Mouse (Mus musculus) MN1 (cell line): Measurements from ENCODE around the gene Gm609.

Experiments
- DNase-seq: peaks from one replicate; pipeline ENCODE4 v3.0.0-alpha.2; 2016; ENCODE audit warnings: low spot score

The Gm609 gene

DNA sequence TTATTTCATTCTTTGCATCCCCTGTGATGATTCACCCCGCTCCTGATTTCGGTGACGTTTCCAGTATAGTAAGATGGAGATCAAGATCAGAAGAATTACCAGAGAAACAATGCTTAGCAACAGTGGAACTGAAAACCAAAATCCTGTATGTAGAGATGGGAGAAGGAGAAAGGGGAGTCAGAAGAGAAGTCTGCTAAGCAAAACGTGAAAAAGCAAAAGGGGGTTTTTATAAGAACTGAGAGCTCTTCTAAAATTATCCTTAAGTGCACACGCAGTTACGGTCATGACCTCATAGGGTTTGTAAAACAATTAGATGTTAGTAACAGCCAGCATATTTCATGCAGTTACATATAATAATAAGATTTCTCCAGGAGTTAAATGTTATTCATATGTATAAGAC lies 100.5 kb downstream of the Gm609 start:
- no peak for DNase-seq

DNA sequence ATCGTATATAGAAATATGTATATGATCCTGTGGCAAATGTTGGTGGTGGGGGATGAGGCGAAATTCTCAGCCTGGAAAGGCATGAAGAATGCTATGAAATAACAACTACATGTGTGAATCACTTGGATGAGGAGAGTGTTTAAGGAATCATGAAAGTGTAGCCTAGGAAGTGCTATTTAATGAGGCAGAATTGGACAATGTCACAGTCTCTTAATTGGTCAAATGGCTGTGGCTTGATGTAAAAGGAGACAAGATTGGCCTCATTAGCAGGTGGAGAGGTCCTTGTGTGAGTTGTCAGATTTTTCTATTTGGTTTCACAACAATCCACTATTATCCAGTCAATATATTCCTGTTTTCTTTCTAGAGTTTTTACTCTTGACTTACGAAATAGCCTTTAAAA lies 101.1 kb downstream of the Gm609 start:
- DNase-seq, result no peak

DNA sequence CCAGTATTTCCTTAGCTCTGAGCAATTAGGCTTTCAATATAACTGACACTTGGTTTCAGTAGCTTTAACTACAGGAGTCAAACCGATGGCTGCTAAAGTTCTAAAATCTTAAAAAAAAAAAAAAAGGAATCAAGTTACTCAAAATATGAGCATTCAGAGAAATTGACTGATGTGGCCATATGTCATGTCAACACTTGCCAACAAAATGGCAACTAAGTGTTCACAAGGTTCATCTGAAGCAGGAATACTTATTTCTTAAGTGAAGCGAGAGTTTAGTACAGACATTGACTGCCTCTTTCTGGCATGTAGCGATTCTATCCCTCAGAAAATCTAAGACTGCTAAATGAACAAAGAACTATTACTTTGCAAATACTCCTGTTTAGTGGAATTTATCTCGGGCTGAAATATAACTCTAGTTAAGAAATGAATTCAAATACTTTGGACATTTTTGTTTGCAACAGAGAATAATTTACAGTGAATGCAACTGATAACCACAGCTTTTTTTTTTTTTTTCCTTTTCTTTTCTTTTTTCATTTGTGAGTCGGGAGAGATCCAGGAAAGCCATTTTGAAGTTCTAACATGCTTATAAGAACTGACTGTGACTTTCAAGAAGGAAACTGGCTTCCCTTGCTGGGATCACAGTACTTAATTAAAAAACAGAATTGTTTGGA lies 102.3 kb downstream of the Gm609 start:
- DNase-seq, result no peak

DNA sequence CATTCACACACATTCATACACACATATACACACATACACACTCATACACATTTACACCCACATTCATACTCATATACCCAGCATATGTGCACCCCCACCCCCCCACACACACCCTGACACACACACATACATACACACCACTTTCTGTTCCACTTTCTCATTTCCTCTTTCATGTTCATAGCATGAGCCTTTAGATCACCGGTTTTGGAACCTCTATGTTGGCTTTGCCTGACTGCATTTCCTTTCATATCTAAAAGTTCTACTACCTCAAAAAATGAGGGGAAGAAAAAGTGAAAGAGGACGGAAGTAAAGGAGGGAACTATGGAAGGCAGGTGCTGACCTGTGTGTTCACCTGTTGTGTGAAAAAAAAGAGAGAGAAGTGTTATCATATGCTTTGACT lies 102.9 kb downstream of the Gm609 start:
- no peak for DNase-seq

DNA sequence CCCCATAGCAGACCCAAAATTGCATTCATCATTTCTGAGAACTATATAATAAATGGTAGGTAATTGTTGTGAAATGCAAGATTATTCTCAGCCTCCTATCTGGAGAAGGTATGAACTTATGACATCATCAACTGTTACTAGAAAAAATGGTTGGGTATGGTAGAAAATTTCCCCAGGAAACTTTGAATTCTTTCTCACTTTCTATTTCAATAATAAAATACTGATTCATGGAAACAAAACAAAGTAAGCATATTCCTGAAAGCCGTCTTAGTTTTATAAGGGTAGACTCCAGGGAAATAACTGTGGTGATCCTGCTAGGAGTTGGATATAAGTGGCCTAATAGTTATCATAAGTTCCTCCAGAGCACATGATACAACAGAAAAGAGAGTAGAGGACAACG lies 103.7 kb downstream of the Gm609 start:
- DNase-seq, result no peak

DNA sequence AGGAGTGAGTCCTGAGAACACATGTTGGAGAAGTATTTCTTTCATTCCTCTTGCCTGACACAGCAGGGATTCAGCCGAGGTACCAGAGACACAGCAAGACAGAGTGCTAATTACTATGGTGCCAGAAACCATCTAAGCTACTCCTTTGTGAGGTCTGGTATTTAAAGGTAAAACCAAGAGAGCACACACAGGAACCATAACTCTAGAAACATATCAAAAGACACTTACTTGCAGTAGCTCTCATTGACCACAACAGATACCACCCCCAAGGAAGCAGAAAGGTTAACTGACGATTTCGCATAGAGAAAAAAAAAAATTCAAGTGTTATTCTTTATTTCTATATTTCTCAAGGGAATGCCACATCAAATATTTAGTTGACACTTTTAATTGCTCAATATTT lies 111.0 kb downstream of the Gm609 start:
- DNase-seq, result no peak

DNA sequence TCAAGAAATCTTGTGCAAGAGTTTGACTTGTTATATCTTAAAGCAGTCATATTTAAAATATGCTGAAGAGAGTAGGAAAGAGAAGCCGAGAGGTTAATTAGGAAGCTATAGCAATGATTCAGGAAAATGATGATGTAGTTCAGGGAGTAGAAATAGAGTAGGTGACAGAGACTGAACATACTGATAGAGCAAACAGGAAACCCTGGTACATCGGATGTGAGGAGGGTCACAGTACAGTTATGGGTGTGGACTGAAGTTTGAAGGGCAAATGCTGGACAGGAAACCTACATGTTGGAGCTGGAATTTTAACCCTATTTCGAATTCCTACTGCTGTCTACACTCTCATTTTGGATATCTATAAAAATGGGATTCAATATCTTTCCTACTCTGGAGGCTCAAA lies 113.8 kb downstream of the Gm609 start:
- DNase-seq, result no peak

DNA sequence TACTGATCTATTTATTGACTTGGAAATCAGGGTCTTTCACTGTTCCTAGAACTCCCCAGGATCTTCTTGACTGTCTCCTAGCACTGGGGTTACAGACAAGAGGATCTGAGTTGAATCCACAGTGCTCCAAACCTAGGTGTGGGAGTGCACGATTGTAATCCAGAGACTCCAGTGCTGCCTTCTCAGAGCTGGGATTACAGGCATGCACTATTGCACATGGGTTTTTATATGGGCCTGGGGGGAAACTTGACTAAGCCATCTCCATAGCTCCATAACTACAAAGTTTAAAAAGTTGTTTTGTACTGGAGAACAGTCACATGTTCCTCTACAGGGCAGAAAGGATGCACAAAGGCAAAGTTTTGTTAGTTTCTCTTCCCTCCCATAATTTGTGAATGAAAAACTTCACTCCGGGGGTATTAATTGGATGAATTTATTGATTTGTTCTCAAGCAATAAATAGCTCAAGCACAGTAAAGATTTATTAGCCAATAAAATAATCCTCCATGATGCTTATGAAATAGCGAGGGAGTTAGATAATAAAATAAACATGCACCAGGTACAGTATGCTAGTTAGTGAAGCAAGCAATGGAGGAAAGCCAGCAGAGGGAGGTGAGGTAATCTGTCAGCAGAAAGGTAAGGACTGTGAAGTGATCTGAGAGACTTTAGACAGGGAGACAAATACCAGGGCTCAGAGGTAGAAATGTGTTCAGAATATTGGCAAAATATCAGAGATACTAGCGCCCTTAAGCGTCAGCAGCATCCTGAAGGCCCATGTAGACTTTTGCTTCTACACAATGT lies 114.4 kb downstream of the Gm609 start:
- DNase-seq, result no peak

DNA sequence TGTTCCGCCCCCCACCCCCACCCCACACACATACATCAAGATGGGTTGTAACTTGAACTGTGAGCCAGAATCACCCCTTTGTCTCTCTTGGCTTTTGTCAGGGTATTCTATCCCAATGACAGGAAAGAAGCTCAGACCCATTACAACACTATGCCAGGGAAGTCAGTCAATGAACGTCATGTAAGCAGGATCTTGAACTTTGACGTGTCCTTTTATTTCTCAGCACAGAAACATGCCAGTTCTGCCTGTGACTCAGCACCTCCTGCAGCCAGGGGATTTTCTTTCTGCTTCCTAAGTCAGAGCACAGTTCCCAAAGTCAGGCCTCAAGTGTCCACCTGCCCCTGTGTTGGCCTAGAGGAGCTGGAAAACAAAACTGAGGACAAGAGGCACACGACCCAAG lies 115.4 kb downstream of the Gm609 start:
- no peak for DNase-seq

DNA sequence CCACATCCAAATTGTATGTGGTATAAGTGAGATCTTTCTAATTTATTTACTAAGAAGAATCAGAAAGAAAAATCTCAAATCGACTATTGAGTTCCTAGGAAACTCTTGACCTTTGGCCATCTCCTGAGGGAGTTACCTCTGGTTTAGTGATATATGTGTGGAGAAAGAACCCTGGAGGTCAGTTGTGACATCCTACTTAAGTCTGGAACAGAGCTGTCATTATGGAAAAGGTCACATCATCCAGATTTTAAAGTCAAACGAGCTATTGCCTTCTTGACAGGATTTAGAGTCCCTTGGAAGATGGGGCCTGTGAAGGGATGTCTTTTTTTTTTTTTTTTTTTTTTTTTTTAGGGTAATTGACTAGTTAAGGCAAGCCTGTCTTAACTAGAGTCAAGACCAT lies 116.0 kb downstream of the Gm609 start:
- DNase-seq, result no peak

DNA sequence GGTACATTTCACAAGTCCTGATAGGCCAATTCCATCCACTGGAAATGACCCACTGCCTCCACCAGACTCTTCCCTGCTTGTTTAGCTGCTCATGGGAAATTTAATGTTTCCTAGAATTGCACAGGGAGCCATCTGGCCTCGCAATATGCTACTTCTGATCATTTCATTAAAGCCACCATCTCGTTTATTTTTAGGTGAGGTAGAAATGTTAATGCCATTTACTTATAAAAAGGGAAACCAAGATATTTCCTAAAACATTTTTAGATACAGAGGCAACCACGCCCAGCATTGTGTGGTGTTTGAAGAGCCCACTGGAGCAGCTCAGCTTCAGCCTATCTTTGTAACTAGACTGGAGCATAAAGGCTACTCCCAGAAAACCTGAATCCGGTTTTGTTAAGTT lies 116.5 kb downstream of the Gm609 start:
- no peak for DNase-seq

DNA sequence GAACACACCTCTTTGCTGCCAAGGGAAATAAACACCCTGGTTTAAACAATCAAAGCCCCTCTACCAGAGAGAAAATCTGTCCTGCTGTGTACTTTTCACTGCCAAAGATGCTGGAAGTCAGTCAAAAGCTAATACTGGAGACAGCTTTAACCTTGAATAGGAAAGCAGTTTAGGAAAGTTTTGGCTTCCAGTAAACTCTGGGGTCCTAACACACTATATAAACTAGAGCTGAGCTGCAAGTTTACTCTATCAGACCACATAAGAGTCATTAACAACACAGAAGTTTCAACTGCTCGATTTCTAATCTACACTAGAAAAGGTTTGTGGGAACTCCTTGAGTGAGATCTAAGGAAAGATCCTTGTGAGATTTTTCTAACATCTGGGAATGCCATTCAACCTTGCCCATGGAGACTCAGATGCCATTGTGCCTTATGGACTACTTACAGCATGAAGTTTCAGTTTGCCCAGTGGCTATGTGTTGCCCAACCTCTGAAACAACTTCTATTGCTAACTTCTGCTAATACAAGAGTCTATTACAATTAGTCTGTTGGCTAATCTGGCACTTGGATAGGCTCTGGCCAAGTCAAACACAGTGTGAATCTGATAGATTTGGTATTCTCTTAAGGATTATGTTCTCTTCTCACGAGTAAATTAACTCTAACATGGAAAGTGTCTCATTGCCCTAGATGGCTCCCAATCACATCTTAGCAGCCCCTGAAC lies 117.1 kb downstream of the Gm609 start:
- no peak for DNase-seq

DNA sequence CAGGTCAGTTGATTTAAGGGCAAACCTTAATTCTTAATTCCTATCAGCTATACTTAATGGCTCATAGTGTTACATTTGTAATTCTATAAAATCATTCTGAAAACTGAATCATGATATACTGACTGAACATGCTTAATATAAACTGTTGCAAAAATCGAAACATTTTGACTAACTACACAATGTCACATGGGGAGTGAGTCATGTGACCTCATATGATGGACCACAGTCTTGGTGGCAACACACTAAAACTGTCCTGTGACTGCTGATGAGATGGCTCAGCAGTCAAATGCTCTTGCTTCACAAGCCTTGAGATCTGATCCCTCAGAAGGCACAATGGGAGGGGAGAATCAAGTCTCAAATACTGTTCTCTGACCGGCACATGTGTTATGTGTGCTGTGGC lies 118.7 kb downstream of the Gm609 start:
- no peak for DNase-seq

DNA sequence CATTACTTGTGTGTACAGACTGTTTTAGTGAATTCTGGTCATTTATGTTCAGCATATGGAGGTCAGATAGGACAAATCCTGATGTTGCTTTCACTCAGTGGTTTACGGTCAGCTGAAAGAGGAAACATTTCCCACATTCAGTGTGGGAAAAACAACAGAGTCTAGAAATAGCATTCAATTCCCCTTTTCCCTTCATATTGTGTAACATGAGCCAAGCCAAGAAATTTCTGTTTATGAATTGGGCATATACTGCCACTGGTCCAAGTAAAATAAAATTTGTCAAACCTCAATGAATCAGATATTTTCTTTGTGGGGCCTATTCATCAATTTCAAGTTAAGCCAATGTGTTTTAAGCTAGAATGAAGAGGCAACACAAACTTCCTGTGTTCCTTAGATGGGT lies 121.7 kb downstream of the Gm609 start:
- DNase-seq, result no peak

DNA sequence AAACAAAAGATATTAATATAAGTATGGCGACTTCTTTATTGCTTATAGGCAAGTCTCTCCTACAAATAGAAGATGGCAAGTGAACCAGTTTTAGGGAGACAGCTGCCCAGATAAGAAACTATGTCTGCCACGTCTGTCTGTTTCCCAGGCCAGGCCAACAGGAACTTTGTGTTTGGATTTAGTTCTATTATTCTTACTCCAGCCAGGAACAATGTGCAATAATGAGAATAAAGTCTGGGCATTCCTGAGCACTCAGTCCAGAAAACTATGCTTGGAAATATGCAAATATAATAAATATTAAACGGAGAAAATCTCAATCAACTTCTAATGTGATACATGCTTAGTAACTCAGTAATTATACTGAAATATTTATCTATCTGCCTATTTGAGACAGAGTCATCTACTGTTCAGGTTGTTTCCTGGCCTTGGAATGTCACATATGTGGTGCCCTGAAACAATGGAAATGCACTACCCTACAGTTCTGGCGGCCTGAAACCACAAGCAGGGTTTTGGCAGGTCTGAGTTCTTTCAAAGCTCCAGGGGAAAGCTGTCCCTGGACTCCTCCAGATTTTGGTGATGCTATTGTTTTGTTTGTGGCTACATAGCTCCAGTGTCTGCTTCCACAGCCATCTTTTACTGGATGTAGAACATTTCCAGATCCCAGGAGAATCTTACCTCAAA lies 123.3 kb downstream of the Gm609 start:
- DNase-seq, result no peak

DNA sequence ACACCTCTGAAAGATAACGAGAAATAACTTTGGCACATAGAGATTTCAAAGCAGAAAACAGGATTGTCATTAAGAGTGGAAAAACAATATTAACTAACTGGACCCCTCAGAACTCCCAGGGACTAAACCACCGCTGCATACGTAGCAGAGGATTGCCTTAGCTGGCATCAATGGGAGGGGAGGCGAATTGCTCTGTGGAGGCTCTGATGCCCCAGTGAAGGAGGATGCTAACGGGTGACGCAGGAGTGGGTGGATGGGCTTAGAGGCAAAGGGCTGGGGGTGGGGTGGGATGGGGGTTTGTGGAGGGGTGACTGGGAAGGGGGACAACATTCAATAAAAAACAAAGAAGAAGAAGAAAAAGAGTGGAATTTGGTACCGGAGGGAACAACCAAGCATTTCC lies 126.7 kb downstream of the Gm609 start:
- no peak for DNase-seq

DNA sequence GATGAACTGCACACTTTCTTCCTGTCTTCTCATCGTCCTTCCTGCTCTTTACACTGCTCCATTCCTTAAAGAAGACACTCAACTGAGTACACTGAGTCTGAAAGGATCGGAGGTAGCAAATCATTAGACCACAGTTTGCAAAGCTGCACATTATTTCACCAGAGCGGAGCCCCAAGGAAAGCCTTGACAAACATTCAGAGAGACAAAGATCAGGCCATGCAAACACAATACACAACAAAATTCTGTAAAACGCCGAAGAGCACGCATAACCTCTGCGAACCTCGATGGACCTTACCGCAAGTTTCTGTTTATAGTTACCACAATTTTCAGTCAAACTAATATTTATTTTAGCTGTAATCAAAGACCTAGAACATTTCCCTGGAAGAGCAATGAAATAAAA lies 127.4 kb downstream of the Gm609 start:
- no peak for DNase-seq

DNA sequence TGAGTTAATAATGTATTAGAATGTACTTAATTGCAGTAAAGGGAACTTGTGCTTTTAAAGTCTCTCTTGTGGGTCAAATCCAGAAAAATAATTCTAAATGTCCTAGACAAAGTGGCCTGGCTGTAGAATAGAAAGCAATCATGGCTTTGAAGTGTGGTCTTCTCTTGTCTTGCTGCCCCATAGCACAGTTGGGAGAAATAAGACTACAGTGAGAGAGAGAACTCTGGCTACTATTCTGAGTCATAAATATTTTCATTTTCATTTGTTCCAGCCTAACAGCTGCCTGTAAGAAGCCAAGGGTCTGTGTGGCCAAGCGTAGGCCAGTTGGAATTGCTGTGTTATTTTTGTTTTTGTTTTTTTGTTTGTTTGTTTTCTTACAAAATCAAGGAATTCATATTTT lies 128.1 kb downstream of the Gm609 start:
- DNase-seq, result no peak

DNA sequence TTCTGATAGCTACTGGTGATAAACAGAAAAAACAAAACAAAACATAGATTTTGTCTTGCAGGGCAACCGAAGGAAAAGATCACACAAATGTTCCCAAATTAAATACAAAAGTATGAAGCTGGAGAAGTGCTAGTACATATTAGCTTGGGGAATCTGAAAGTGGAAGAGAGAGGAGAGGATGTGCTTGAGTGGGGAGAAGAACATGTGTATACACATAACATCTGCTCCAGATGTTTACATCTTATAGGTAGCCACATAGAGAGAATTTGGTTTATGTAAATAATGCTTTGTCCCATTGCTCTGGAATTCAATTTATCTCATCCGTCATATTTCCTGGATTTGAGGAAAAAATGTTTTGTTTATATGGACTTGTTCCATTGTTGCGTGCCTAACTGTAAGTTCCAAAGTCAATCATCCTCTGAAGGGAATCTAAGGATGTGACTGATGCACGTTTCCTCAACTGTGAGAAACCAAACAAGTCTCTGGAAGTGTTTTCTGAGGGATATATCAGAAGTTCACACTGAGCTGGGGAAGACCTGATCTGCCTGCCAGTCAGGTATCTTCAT lies 129.2 kb downstream of the Gm609 start:
- no peak for DNase-seq
